Mouse (Mus musculus): ENCODE data around the gene Olfr133.
"Not testable (repeated sequence)": the region's sequence is repeated elsewhere in the genome, so short reads cannot be mapped to it uniquely, and the experiment has no call there.

The Olfr133 gene

DNA sequence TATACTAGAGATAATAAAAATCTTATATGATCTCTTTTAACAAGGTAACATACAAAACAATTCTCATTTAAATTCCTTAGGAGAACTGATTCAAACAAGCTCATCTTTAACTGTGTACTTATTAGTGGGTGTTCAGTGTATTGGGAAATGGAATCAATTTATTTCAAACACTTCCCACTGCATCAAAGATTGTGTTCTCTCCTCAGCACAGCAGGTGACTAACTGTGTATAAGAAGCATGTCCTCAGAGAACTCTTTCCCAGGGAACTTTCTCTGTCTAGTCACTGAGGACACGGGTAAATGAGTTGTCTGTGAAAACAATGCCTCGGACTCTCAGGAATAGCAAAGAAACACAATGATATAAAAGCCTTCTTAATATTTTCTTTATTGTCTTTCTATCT, at the start of gene Olfr133:
Gene Olfr133 (plus strand): TSS at position 301 of the 400 bp plus-strand sequence.
- DNase-seq: no peak

DNA sequence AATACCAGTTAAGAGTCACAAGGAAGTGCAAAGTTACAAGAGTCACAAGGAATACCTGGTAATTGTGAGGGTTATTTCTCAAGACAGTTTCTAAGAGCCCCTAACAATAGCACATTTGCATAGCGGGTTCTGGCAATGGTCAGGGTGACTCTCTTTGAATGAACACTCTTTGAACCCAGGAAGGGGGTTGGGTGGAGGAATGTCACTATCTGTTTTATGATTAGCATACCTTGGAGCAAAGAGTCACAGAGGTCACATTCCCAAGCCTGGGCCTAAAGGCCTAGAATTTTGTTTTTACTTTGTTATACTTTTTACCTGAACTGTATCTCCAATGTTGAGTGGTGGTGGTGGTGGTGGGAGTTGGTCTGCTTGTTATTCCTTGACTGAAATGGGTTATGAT, 20.9 kb upstream of the Olfr133 start:
- not testable (repeated sequence) for DNase-seq

DNA sequence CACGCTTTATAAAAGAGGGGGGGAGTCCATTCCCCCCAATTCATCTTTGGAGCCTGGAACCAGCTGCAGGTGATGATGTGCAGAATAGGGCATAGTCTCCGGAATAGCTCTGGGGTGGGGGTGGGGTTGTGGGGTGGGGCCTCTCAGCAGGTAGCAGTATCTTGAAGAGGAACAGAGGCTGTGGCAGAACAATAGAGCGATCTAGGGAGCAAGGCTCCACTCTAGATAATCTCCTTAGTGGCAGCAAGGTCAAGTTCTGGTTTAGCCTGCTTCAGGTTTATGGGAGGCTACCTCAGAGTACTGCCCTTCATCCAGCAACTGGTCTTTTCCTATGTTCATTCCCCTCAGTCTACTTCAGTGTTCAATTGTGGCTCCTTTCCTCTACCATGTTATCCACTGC, 19.7 kb upstream of the Olfr133 start:
- not testable (repeated sequence) for DNase-seq

DNA sequence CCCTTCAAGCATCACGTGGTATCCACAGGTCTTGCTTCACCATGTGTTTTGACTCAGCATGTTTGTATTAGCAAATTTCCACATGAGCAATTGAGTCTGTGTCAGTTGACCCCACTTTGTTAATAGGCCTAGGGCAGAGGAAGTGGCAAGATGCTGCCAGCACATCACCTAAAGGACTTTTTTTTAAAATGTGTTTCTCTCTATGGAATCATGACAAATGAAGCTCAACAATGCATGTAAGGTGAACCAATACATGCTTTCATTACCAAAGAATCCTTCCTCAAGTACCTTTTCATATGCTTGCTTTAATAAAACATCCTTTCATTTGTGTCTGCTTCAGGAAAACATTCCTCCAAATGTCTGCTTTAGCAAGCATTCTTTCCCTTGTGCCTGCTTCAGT, 10.7 kb upstream of the Olfr133 start, which contains the start of gene Olfr132:
Gene Olfr132 (minus strand): TSS at position 101 of the 400 bp plus-strand sequence.
- DNase-seq: no peak

DNA sequence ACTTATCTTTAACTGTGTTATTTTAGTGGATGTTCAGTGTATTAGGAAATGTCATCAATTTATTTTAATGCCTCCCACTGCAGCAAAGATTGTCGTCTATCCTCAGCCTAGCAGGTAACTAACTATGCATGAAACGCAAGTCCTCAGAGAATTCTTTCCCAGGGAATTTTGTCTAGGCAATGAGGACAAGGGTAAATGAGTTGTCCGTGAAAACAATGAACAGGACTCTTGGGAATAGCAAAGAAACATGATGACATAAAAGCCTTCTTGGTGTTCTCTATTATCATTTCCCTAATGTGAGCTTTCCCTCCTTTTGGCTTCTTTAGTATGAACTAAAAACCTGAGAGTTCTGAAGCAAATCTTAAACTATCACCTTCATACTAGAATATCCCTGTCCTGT, 26.0 kb downstream of the Olfr133 start, which contains the start of gene Olfr134:
Gene Olfr134 (plus strand): TSS at position 301 of the 400 bp plus-strand sequence.
- DNase-seq: no peak

Measured in right cerebral cortex, postnatal 4 days (tissue).